Comparison of ENCODE assay signal across 28 mouse cellular contexts in the genomic region with DNA sequence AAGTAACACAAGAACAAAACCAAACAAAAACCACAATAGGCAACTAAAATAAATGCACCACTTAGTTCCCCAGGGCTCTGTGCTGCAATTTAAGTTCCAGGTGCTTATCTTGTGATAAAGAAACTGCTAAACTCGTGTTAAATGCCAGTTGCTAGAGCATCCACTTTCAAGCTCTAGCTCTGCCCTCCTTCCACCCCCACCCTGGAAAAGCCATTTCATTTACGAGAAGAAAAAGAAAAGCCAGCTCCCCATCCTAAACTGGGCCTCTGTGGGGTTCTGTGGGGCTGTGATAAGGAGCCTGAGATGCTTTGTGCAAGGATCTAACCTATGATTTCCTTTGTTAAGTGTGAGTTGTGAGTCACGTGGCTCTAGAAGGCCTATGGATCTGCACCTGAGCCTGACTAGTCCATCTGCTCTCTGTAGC. TPM values are rescaled to one million over a fixed set of nuclear protein-coding genes. Genes with fewer than 3 reads are reported as not detected.
A peak's percentile ranks its signal among the peaks of the same experiment; 100 is the strongest.
DNase-seq lines count a peak whose midpoint lies in the region; ATAC-seq and TF ChIP-seq lines count a peak whose summit lies in the region.
"Had no signal": no experiment of that assay in that cellular context is flagged by ENCODE, and none has a peak within 500 bp of the region (broad histone marks: within the 10 kb centered on the region; RNA-seq: fewer than 3 reads in every experiment).

No protein-coding gene starts in this region.

- H3K27ac ChIP-seq in liver, embryonic 11.5 days (ENCODE audit: low read depth, low read length), result peak overlapping the region; percentile 61
- H3K27ac ChIP-seq in liver, postnatal 0 days (ENCODE audit: low read depth), result no peak overlapping the region
- H3K27ac ChIP-seq: embryonic facial prominence, embryonic 10.5 days; heart, embryonic 13.5 days; hindbrain, embryonic 15.5 days; intestine, embryonic 15.5 days; limb, embryonic 10.5 days; macrophage; midbrain, embryonic 13.5 days; neural tube, embryonic 12.5 days had no signal

- WGBS in liver, embryonic 11.5 days, result 43% methylated on average over 3 of the region's 3 CpGs
- 57% methylated on average over 3 of the region's 3 CpGs for WGBS in liver, postnatal 0 days (ENCODE audit: insufficient replicate concordance)

- TF ChIP-seq CTCF in liver, postnatal 0 days (IDR thresholded peaks at IDR 0.05; ENCODE audit: low read depth), result no peak

- H3K4me1 ChIP-seq in liver, embryonic 11.5 days (replicated peaks; ENCODE audit: control insufficient read depth, insufficient read depth, low read length), result peaks cover 20% of the 10 kb centered on the region; the same call in 1 of the 2 replicates
- H3K4me1 ChIP-seq in liver, postnatal 0 days (ENCODE audit: insufficient read depth), result no peaks in the 10 kb centered on the region; the same call in 1 of the 2 replicates
- H3K4me1 ChIP-seq: embryonic facial prominence, embryonic 10.5 days; hindbrain, embryonic 15.5 days; intestine, embryonic 15.5 days; limb, embryonic 10.5 days; midbrain, embryonic 13.5 days; neural tube, embryonic 12.5 days had no signal

- peak; percentile 29 for DNase-seq in layer of hippocampus, adult 9-11 months
- DNase-seq in layer of hippocampus, adult 11-12 months (ENCODE audit: low spot score), result no peak
- DNase-seq in MEL-GATA-1-ER (ENCODE audit: extremely low read depth, low read depth), result peak; percentile 91
- no peak for DNase-seq in liver, embryonic 11.5 days (ENCODE audit: low spot score)
- DNase-seq in liver, postnatal 0 days, result no peak
- DNase-seq in cerebellum, postnatal 25 days, result no peak
- no peak for DNase-seq in kidney, adult 18-20 months
- DNase-seq in left cerebral cortex, postnatal 14 days (ENCODE audit: low spot score in 2 of 2), result no peak
- DNase-seq: adrenal gland, postnatal 36 days; cerebellum, adult 18-20 months; cerebellum, postnatal 36 days; forebrain, postnatal 0 days; gastrocnemius, postnatal 25 days; heart, adult 18-20 months; heart, postnatal 4 days; kidney, adult 9 months; kidney, postnatal 25 days; right cerebral cortex, postnatal 14 days; thymus, postnatal 14 days had no signal

- peak; percentile 94 for ATAC-seq in liver, embryonic 11.5 days (replicated peaks; ENCODE audit: low FRiP score)
- ATAC-seq in liver, postnatal 0 days, result peak; percentile 81
- ATAC-seq: forebrain, postnatal 0 days; intestine, embryonic 15.5 days; lung, postnatal 0 days; midbrain, embryonic 13.5 days had no signal

- peak overlapping the region; percentile 24; the same call in 1 of the 2 replicates for H3K4me2 ChIP-seq in liver, embryonic 11.5 days
- H3K4me2 ChIP-seq in liver, postnatal 0 days (ENCODE audit: low read depth, low read length), result no peak overlapping the region
- H3K4me2 ChIP-seq: heart, embryonic 13.5 days; hindbrain, embryonic 15.5 days; intestine, embryonic 15.5 days; midbrain, embryonic 13.5 days; neural tube, embryonic 12.5 days had no signal

- peak; percentile 51; the same call in 1 of the 2 replicates for TF ChIP-seq EP300 in liver, postnatal 0 days (IDR thresholded peaks at IDR 0.05; ENCODE audit: low read depth)

- peaks cover 59% of the 10 kb centered on the region for H3K36me3 ChIP-seq in liver, embryonic 11.5 days (ENCODE audit: control insufficient read depth, insufficient read depth, low read length)
- H3K36me3 ChIP-seq in liver, postnatal 0 days (replicated peaks; ENCODE audit: insufficient read depth, low read length), result peaks cover 79% of the 10 kb centered on the region

- H3K9ac ChIP-seq in liver, embryonic 11.5 days (ENCODE audit: low read depth, low read length), result no peak overlapping the region
- no peak overlapping the region for H3K9ac ChIP-seq in liver, postnatal 0 days (replicated peaks)
- H3K9ac ChIP-seq: forebrain, postnatal 0 days; heart, embryonic 13.5 days; hindbrain, embryonic 15.5 days; intestine, embryonic 15.5 days; midbrain, embryonic 13.5 days; neural tube, embryonic 12.5 days had no signal

- H3K9me3 ChIP-seq in liver, embryonic 11.5 days (ENCODE audit: control insufficient read depth, low read length), result no peaks in the 10 kb centered on the region
- H3K9me3 ChIP-seq in liver, postnatal 0 days (ENCODE audit: low read length), result no peaks in the 10 kb centered on the region
- H3K9me3 ChIP-seq: embryonic facial prominence, embryonic 10.5 days; heart, embryonic 13.5 days; hindbrain, embryonic 15.5 days; intestine, embryonic 15.5 days; limb, embryonic 10.5 days; midbrain, embryonic 13.5 days; neural tube, embryonic 12.5 days had no signal

- H3K27me3 ChIP-seq in liver, embryonic 11.5 days (replicated peaks; ENCODE audit: control insufficient read depth, insufficient read depth, low read length), result no peaks in the 10 kb centered on the region
- H3K27me3 ChIP-seq in liver, postnatal 0 days (ENCODE audit: insufficient read depth, low read length), result no peaks in the 10 kb centered on the region
- H3K27me3 ChIP-seq: heart, embryonic 13.5 days; hindbrain, embryonic 15.5 days; intestine, embryonic 15.5 days; midbrain, embryonic 13.5 days; neural tube, embryonic 12.5 days had no signal

- no peak overlapping the region for H3K4me3 ChIP-seq in liver, embryonic 11.5 days (ENCODE audit: low read depth, low read length)
- H3K4me3 ChIP-seq in liver, postnatal 0 days (ENCODE audit: low read depth, low read length), result no peak overlapping the region
- H3K4me3 ChIP-seq: embryonic facial prominence, embryonic 10.5 days; heart, embryonic 13.5 days; hindbrain, embryonic 15.5 days; intestine, embryonic 15.5 days; limb, embryonic 10.5 days; midbrain, embryonic 13.5 days; neural tube, embryonic 12.5 days had no signal

- intact Hi-C loops in left cerebral cortex, postnatal 14 days (cut with DNase I), result no loop called here

RNA-seq across cellular contexts. Expression of gene Ccl25, which starts 20.9 kb away (rescaled TPM):
- polyA plus RNA-seq in liver, embryonic 11.5 days (2014; fragmentation: Nextera tagmentation; extraction: Ambion mirVana), result 15.2 and 19.3 TPM in 2 replicates
- 4.0 and 5.5 TPM in 2 replicates for polyA plus RNA-seq in liver, postnatal 0 days (2015; fragmentation: Nextera tagmentation; extraction: Ambion mirVana)
- total RNA-seq in left cerebral cortex, postnatal 14 days (2021), result 10 to 100 TPM; 20.9 to 26.6 TPM

RNA-seq across cellular contexts. Expression of gene Elavl1, which starts 21.1 kb away (rescaled TPM):
- 266 and 299 TPM in 2 replicates for polyA plus RNA-seq in liver, embryonic 11.5 days (2014; fragmentation: Nextera tagmentation; extraction: Ambion mirVana)
- 57.6 and 59.6 TPM in 2 replicates for polyA plus RNA-seq in liver, postnatal 0 days (2015; fragmentation: Nextera tagmentation; extraction: Ambion mirVana)
- 10 to 100 TPM; 72.2 to 72.5 TPM for total RNA-seq in left cerebral cortex, postnatal 14 days (2021)

RNA-seq across cellular contexts. Expression of gene Timm44, which starts 28.4 kb away (rescaled TPM):
- polyA plus RNA-seq in liver, embryonic 11.5 days (2014; fragmentation: Nextera tagmentation; extraction: Ambion mirVana), result 99.2 and 105 TPM in 2 replicates
- polyA plus RNA-seq in liver, postnatal 0 days (2015; fragmentation: Nextera tagmentation; extraction: Ambion mirVana), result 28.1 and 30.8 TPM in 2 replicates
- total RNA-seq in left cerebral cortex, postnatal 14 days (2021), result 10 to 100 TPM; 59.4 to 65.0 TPM

RNA-seq across cellular contexts. Expression of gene Ctxn1, which starts 45.1 kb away (rescaled TPM):
- polyA plus RNA-seq in liver, embryonic 11.5 days (2014; fragmentation: Nextera tagmentation; extraction: Ambion mirVana), result 21.4 and 23.2 TPM in 2 replicates
- polyA plus RNA-seq in liver, postnatal 0 days (2015; fragmentation: Nextera tagmentation; extraction: Ambion mirVana), result 1.6 and 2.0 TPM in 2 replicates
- 100 to 1,000 TPM; 590 to 595 TPM for total RNA-seq in left cerebral cortex, postnatal 14 days (2021)
- polyA plus RNA-seq: macrophage had no signal

RNA-seq across cellular contexts. Expression of gene Snapc2, which starts 51.3 kb away (rescaled TPM):
- 39.3 and 41.8 TPM in 2 replicates for polyA plus RNA-seq in liver, embryonic 11.5 days (2014; fragmentation: Nextera tagmentation; extraction: Ambion mirVana)
- polyA plus RNA-seq in liver, postnatal 0 days (2015; fragmentation: Nextera tagmentation; extraction: Ambion mirVana), result 12.6 and 13.7 TPM in 2 replicates
- 10 to 100 TPM; 28.8 to 31.1 TPM for total RNA-seq in left cerebral cortex, postnatal 14 days (2021)

Comparison
In these comparisons a context has a peak if more than half of its experiments do, and no peak if none do; other contexts are left out.
1. DNase-seq: peak in layer of hippocampus, adult 9-11 months (single experiment) and MEL-GATA-1-ER (single experiment); none in layer of hippocampus, adult 11-12 months (single experiment), liver, embryonic 11.5 days (single experiment), liver, postnatal 0 days (single experiment), cerebellum, postnatal 25 days (0 of 2), kidney, adult 18-20 months (single experiment) and left cerebral cortex, postnatal 14 days (0 of 2).